Mouse (Mus musculus) NIH3T3 (cell line): ENCODE results near the gene Etfa.

Experiments used
- DNase-seq: peaks from one replicate; pipeline ENCODE4 v3.0.0-alpha.2; 2012; ENCODE audit warnings: low read depth

The Etfa gene

GRCm38 (mm10) chr9:55423451-55424424 is 88.3 kb downstream of the Etfa start:
- DNase-seq = peak; percentile 23

GRCm38 (mm10) chr9:55421786-55422185 is 90.3 kb downstream of the Etfa start:
- DNase-seq = no peak

GRCm38 (mm10) chr9:55411154-55411553 is 100.9 kb downstream of the Etfa start:
- DNase-seq = no peak

- DNase-seq = no peak
These were observed 101.6 kb downstream of the Etfa start for GRCm38 (mm10) chr9:55410430-55410829.

GRCm38 (mm10) chr9:55409833-55410232 is 102.2 kb downstream of the Etfa start:
- DNase-seq = peak; percentile 16

GRCm38 (mm10) chr9:55408851-55409250 is 103.2 kb downstream of the Etfa start:
- no peak for DNase-seq

GRCm38 (mm10) chr9:55406773-55407172 is 105.3 kb downstream of the Etfa start:
- no peak for DNase-seq

- DNase-seq = no peak
These were observed 106.9 kb downstream of the Etfa start for GRCm38 (mm10) chr9:55404976-55405702.
